Mouse (Mus musculus) ovary, postnatal 10 days (tissue): Measurements from ENCODE around the gene Fat3.

Source experiments
- DNase-seq: peaks from one replicate; pipeline ENCODE4 v3.0.0; 2022; ENCODE audit warnings: low spot score

Gene Fat3

GRCm38 (mm10) chr9:16256577-16257207 lies 244.4 kb downstream of the Fat3 start:
- no peak for DNase-seq

DNA sequence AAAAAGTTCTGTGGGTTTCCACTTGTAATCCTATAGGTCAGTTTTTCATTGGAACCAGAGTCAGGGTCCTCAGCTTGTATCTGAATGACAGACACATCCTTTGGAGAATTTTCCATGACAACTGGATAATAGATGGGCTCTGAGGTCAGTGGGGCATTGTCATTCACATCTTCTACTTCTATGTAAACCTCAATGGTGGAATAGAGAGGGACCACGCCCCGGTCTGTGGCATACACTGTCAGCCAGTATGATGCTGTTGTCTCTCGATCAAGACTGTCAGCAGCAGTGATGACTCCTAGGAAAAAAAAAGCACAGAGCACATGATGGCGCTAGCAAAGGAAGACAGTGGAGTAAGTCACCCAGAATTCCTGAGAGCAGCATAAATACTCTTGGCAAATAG lies 254.3 kb downstream of the Fat3 start:
- no peak for DNase-seq

GRCm38 (mm10) chr9:16231575-16231974 lies 269.5 kb downstream of the Fat3 start:
- no peak for DNase-seq

GRCm38 (mm10) chr9:16228919-16229318 lies 272.2 kb downstream of the Fat3 start:
- no peak for DNase-seq

- no peak for DNase-seq
Observed at GRCm38 (mm10) chr9:16227398-16227797, 273.7 kb downstream of the Fat3 start.

DNA sequence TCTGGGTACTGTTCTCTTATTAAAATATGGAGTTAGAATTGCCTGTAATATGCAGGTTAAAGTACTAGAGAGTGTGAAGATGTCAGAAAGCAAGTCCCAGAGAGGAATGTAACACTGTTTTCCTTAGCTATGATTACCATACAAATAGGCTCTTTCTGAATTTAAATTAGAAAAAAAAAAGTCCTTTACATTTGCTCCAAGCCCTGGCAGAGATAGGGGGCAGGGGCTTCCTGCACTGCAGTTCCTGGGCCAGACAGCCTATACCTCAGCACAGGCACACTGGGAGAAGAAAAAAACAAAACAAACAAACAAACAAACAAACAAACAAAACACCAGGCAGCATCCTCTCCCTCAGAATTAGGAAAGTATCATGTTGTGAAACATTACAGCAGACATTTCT lies 274.5 kb downstream of the Fat3 start:
- no peak for DNase-seq

DNA sequence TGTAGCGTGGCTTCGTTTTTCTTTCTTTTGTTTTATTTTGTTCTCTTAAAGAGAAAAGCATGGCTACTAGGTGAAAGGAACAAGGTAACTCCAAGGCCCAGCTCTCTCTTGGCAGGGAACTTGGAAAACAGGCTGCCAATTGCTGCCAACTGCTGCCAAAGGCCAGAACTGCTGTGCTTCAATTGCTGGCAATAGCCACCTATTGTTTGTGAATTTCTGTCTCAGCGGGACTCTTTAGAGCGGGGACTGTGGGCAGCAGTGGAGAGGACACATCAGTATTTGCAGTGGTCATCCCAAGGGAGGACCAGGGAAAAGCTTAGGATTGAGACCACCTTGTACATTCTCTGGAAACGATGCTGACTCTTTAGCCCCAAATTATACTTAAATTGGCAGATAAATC lies 279.2 kb downstream of the Fat3 start:
- no peak for DNase-seq

DNA sequence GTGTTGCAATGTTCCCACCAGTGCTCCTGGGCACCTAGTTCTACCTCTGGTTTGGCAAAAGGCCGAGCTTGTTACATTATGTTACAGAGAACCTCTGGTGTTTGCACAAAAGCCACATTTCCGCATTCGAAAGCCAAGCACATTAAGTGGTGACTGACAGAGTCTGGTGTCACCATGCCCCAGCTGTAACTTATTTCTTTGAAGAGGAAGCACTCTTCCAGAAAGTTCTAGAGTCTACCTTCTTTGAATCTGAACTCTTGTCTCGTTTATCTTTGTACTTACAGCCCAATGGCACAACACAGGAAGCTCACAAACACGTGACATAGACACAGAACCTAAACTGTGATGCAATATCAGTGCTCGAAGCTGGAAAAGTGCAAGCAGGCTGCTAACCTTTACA lies 284.9 kb downstream of the Fat3 start:
- DNase-seq: no peak

DNA sequence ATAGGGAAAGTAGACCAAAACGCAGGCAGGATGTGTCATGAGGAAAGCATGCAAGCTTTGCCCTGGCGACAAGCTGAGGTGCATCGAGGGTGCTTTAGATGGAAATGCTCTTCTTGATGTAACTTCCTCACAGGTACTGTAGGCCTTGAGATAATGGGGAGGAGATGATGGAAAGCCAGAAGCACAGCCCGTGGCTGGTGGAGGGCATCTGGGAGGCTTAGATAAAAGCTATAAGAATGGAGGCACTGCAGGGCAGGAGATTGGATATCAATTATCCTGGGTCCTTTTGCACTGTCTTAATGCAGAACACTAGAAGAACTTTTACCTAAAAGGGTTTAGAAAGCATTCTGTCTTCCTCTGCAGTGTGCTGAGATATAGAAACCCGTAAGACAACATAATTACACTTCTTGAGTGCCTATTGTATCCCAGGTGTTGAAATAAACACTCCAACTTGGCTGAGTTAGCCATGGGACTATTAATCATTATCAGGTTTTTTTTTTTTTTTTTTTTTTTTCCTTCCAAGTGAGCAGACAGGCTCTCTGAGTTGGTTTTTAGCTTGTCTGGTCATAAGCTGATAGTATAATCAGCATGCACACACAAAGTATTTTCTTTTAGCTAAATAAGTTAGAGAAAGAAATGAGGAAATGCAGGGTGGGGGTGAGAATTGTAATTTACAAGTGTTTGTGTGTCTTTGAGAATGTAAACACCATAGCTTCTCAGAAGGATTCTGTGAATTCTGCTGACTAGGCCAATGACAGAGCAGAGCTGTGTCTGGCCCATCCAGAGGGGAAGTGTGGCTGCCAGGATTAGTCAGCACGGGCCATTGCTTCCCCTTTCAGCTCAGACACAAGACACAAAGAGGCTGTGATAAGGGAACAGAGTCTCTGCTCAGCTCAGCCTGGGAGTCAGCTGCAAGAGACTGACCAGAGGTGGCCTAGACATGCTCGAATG lies 286.1 kb downstream of the Fat3 start:
- DNase-seq: no peak

DNA sequence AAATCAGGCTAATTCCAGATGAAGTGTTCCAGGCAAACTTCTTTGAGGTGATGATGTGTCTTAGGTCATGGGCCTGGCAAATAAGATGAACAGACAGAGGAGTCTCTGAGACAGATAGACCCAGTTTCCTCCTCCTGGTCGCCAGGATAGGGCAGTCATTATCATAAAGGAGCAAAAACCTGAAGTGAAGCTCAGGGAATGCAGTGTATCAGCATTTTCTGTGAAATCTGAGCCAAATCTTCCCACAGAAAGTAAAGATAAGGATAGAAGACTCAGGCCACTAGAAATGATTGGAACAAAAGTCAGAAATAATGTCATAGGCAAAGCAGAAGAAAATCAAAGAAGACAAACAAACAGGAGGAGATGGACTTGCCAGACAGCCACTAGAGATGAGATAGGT lies 287.8 kb downstream of the Fat3 start:
- no peak for DNase-seq

DNA sequence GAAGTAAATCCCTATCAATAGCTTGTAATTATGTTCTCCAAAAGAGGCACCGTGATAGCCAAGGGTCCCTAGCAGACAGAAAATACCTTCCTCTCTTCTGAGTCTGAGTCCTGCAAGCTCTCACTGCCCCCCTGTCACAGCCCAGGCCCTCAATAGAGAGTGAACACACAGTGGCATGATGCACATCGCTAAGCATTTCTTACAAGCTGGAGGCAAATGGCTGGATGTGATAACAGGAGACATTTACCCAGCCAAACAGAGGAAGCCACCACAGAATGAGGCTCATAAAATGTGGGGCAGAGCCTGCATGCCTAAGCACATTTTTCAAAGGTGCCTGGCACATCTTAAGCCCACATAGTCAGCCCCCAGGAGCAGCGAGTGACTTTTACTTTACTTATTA lies 288.5 kb downstream of the Fat3 start:
- DNase-seq: no peak

- DNase-seq: no peak
Observed at GRCm38 (mm10) chr9:16212163-16212562, 288.9 kb downstream of the Fat3 start.

DNA sequence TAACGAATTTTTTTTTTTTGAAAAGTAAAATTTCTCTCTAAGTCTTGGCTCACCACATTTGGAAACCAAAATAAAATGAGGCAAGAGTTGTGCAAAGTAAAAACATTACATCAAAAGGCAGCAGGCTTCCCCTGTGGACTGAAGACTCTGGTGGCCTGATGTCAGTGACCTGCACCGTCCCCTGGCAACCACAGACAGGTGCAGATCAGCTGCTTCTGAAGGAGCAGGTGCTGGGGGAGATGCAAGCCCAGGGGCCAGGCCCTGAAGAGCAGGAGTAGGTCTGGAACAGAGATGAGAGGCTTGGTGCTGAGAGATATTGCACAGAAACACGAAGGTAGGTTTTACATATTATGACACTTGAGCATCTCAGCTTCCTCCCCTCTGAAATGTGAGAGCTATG lies 289.6 kb downstream of the Fat3 start:
- no peak for DNase-seq

DNA sequence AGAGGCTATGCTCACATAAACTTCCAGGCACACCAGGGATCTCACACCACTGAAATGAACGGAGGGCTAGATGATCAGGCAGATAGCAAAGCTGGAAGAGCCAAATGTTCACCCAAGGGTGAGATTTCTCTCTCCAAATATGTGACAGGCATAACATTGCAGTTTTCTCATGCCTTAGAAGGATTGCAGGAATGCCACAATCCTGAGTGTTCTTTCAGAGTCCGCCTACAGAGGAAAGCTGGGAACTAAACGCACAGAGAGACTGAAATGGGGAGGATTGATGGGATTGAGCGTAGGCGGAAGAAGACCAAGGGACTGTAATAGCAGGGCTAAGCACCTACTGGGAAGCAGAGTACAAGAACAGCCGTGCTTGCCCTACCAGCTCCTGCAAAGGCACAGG lies 298.8 kb downstream of the Fat3 start:
- DNase-seq: no peak

- DNase-seq: no peak
Observed at GRCm38 (mm10) chr9:16200948-16201347, 300.1 kb downstream of the Fat3 start.

GRCm38 (mm10) chr9:16186461-16186860 lies 314.6 kb downstream of the Fat3 start:
- no peak for DNase-seq

GRCm38 (mm10) chr9:16169238-16169637 lies 331.8 kb downstream of the Fat3 start:
- DNase-seq: no peak

- no peak for DNase-seq
Observed at GRCm38 (mm10) chr9:16168051-16168450, 333.0 kb downstream of the Fat3 start.

DNA sequence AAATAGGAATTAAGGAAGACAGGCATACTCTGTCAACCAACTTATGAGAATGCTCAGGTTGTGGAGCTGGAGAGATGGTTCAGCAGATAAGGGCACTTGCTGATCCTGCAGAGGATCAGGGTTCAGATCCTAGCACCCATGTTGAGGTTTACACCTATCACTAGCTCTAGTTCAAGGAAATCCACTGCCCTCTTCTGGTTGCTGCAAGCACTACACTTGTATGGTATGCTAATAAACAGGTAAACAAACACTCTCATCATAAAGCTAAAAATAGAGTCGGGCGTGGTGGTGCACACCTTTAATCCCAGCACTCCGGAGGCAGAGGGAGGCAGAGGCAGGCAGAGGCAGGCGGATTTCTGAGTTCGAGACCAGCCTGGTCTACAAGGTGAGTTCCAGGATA lies 341.7 kb downstream of the Fat3 start:
- DNase-seq: no peak

GRCm38 (mm10) chr9:16153580-16153930 lies 347.5 kb downstream of the Fat3 start:
- DNase-seq: no peak

GRCm38 (mm10) chr9:16152756-16153579 lies 348.1 kb downstream of the Fat3 start:
- no peak for DNase-seq

- no peak for DNase-seq
Observed at GRCm38 (mm10) chr9:16150046-16150445, 351.0 kb downstream of the Fat3 start.

- no peak for DNase-seq
Observed at GRCm38 (mm10) chr9:16147735-16148134, 353.4 kb downstream of the Fat3 start.
